Mouse (Mus musculus): ENCODE data around the gene Cd52. TPM values are rescaled to one million over a fixed set of nuclear protein-coding genes. Genes with fewer than 3 reads are reported as not detected.

The Cd52 gene
- total and polyA plus RNA-seq, 3 experiments: 4.1 to 19.2 (median 5.8) TPM

GRCm38 (mm10) chr4:134053538-134053937 is 41.3 kb downstream of the Cd52 start, which contains the start of gene Zfp683:
Gene Zfp683 (plus strand): TSS chr4:134053838.
- no peak within 1 kb of the TSS for H3K27ac ChIP-seq
- H3K4me1 ChIP-seq (ENCODE audit: control insufficient read depth, insufficient read depth, low read length): no peaks in the 10 kb centered on the region
- H3K27me3 ChIP-seq (ENCODE audit: control insufficient read depth, insufficient read depth, low read length): no peaks in the 10 kb centered on the region
- DNase-seq: no peak
- TF ChIP-seq EP300 (IDR thresholded peaks at IDR 0.05; ENCODE audit: insufficient read depth, low read depth, low read length) (no peak), CTCF (IDR thresholded peaks at IDR 0.05) (no peak), POLR2A (IDR thresholded peaks at IDR 0.05; ENCODE audit: insufficient read depth, low read depth, low read length) (no peak)
- intact Hi-C loops (cut with DNase I): no loop called here
- WGBS: 85% methylated on average over 3 of the region's 3 CpGs
- no peaks in the 10 kb centered on the region for H3K36me3 ChIP-seq (ENCODE audit: control insufficient read depth, insufficient read depth, low read length)
- H3K79me2 ChIP-seq (replicated peaks; ENCODE audit: control insufficient read depth, insufficient read depth, low read length): no peaks in the 10 kb centered on the region
- no peak within 1 kb of the TSS for H3K4me3 ChIP-seq
- no peak within 1 kb of the TSS for H3K9ac ChIP-seq (ENCODE audit: low read depth, low read length)

GRCm38 (mm10) chr4:134052560-134052959 is 42.3 kb downstream of the Cd52 start:
- no peak for TF ChIP-seq POLR2A (IDR thresholded peaks at IDR 0.05; ENCODE audit: insufficient read depth, low read depth, low read length)
- TF ChIP-seq CTCF (IDR thresholded peaks at IDR 0.05): no peak
- TF ChIP-seq EP300 (IDR thresholded peaks at IDR 0.05; ENCODE audit: insufficient read depth, low read depth, low read length): no peak
- Histone ChIP-seq H3K27me3 (ENCODE audit: control insufficient read depth, insufficient read depth, low read length) (no peaks in the 10 kb centered on the region), H3K9ac (ENCODE audit: low read depth, low read length) (no peak overlapping the region), H3K4me1 (ENCODE audit: control insufficient read depth, insufficient read depth, low read length) (no peaks in the 10 kb centered on the region), H3K36me3 (ENCODE audit: control insufficient read depth, insufficient read depth, low read length) (no peaks in the 10 kb centered on the region), H3K27ac (no peak overlapping the region), H3K79me2 (replicated peaks; ENCODE audit: control insufficient read depth, insufficient read depth, low read length) (no peaks in the 10 kb centered on the region), H3K4me3 (no peak overlapping the region)
- intact Hi-C loops (cut with DNase I): no loop called here
- peak; percentile 13 to 27 for DNase-seq
- 7% methylated on average over 8 of the region's 8 CpGs for WGBS

- intact Hi-C loops (cut with DNase I): no loop called here
- Histone ChIP-seq H3K79me2 (replicated peaks; ENCODE audit: control insufficient read depth, insufficient read depth, low read length) (no peaks in the 10 kb centered on the region), H3K27me3 (ENCODE audit: control insufficient read depth, insufficient read depth, low read length) (no peaks in the 10 kb centered on the region), H3K9ac (ENCODE audit: low read depth, low read length) (no peak overlapping the region), H3K4me3 (no peak overlapping the region), H3K4me1 (ENCODE audit: control insufficient read depth, insufficient read depth, low read length) (no peaks in the 10 kb centered on the region), H3K36me3 (ENCODE audit: control insufficient read depth, insufficient read depth, low read length) (no peaks in the 10 kb centered on the region), H3K27ac (no peak overlapping the region)
- DNase-seq: no peak
- 79% methylated on average over 5 of the region's 5 CpGs for WGBS
- TF ChIP-seq POLR2A (IDR thresholded peaks at IDR 0.05; ENCODE audit: insufficient read depth, low read depth, low read length) (no peak), EP300 (IDR thresholded peaks at IDR 0.05; ENCODE audit: insufficient read depth, low read depth, low read length) (no peak), CTCF (IDR thresholded peaks at IDR 0.05) (no peak)
Measured at GRCm38 (mm10) chr4:134051912-134052311, 43.0 kb downstream of the Cd52 start.

GRCm38 (mm10) chr4:134047648-134048047 is 47.2 kb downstream of the Cd52 start:
- intact Hi-C loops (cut with DNase I): no loop called here
- Histone ChIP-seq H3K27me3 (ENCODE audit: control insufficient read depth, insufficient read depth, low read length) (no peaks in the 10 kb centered on the region), H3K36me3 (ENCODE audit: control insufficient read depth, insufficient read depth, low read length) (no peaks in the 10 kb centered on the region), H3K4me1 (ENCODE audit: control insufficient read depth, insufficient read depth, low read length) (no peaks in the 10 kb centered on the region), H3K9ac (ENCODE audit: low read depth, low read length) (no peak overlapping the region), H3K27ac (no peak overlapping the region), H3K4me3 (no peak overlapping the region), H3K79me2 (replicated peaks; ENCODE audit: control insufficient read depth, insufficient read depth, low read length) (no peaks in the 10 kb centered on the region)
- TF ChIP-seq CTCF (IDR thresholded peaks at IDR 0.05): no peak
- 55% methylated on average over 5 of the region's 5 CpGs for WGBS
- no peak for DNase-seq

- H3K27me3 ChIP-seq (ENCODE audit: control insufficient read depth, insufficient read depth, low read length): no peaks in the 10 kb centered on the region
- no peaks in the 10 kb centered on the region for H3K4me1 ChIP-seq (ENCODE audit: control insufficient read depth, insufficient read depth, low read length)
- no peaks in the 10 kb centered on the region for H3K36me3 ChIP-seq (ENCODE audit: control insufficient read depth, insufficient read depth, low read length)
- no peaks in the 10 kb centered on the region for H3K79me2 ChIP-seq (replicated peaks; ENCODE audit: control insufficient read depth, insufficient read depth, low read length)
- TF ChIP-seq EP300 (IDR thresholded peaks at IDR 0.05; ENCODE audit: insufficient read depth, low read depth, low read length) (no peak), POLR2A (IDR thresholded peaks at IDR 0.05; ENCODE audit: insufficient read depth, low read depth, low read length) (no peak), CTCF (IDR thresholded peaks at IDR 0.05) (no peak)
- no peak overlapping the region for H3K27ac ChIP-seq
- no peak overlapping the region for H3K9ac ChIP-seq (ENCODE audit: low read depth, low read length)
- intact Hi-C loops (cut with DNase I): no loop called here
- no peak for DNase-seq
- WGBS: 37% methylated on average over 2 of the region's 2 CpGs
- no peak overlapping the region for H3K4me3 ChIP-seq
Measured at GRCm38 (mm10) chr4:134043041-134043440, 51.8 kb downstream of the Cd52 start.

- WGBS: 25% methylated on average over 9 of the region's 9 CpGs
- Histone ChIP-seq H3K9ac (ENCODE audit: low read depth, low read length) (no peak overlapping the region), H3K79me2 (replicated peaks; ENCODE audit: control insufficient read depth, insufficient read depth, low read length) (no peaks in the 10 kb centered on the region), H3K4me3 (no peak overlapping the region), H3K36me3 (ENCODE audit: control insufficient read depth, insufficient read depth, low read length) (no peaks in the 10 kb centered on the region), H3K4me1 (ENCODE audit: control insufficient read depth, insufficient read depth, low read length) (no peaks in the 10 kb centered on the region), H3K27me3 (ENCODE audit: control insufficient read depth, insufficient read depth, low read length) (no peaks in the 10 kb centered on the region), H3K27ac (no peak overlapping the region)
- TF ChIP-seq EP300 (IDR thresholded peaks at IDR 0.05; ENCODE audit: insufficient read depth, low read depth, low read length) (no peak), POLR2A (IDR thresholded peaks at IDR 0.05; ENCODE audit: insufficient read depth, low read depth, low read length) (no peak), CTCF (IDR thresholded peaks at IDR 0.05) (no peak)
- intact Hi-C loops (cut with DNase I): no loop called here
- no peak for DNase-seq
Measured at GRCm38 (mm10) chr4:134041317-134042123, 53.4 kb downstream of the Cd52 start.

All from heart, adult 2 months (tissue).